Mouse (Mus musculus): ENCODE measurements around the gene Dcst2. TPM values are rescaled to one million over a fixed set of nuclear protein-coding genes. Genes with fewer than 3 reads are reported as not detected.

Dcst2 gene
- total RNA-seq, 2 experiments from 2014 or later: not detected

GRCm38 (mm10) chr3:89411490-89412393, 50.0 kb downstream of the Dcst2 start, which contains the start of gene Flad1:
Flad1 (minus strand) TSS chr3:89411870.
- DNase-seq: peak; percentile 98

DNA sequence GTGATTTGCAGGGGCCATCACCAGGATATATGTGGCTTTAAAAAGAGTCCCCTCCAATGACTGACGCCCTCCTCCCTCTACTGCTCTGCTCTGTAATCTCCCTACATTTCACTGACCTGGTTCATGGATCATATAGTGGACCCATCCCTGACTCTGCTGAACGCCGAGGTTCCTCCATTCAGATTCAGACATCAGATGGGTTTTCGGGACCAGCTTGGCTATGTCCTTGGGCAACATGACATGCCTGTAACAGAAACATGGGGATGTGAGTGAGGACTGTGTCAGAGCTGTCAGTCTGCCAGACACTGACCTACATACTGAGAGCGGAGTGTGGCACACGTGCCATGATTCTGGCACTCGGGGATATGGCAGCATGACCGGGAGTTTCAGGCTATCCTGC, 54.4 kb downstream of the Dcst2 start:
- no peak for DNase-seq

- DNase-seq: no peak
Observed at GRCm38 (mm10) chr3:89417131-89417530, 55.4 kb downstream of the Dcst2 start.

DNA sequence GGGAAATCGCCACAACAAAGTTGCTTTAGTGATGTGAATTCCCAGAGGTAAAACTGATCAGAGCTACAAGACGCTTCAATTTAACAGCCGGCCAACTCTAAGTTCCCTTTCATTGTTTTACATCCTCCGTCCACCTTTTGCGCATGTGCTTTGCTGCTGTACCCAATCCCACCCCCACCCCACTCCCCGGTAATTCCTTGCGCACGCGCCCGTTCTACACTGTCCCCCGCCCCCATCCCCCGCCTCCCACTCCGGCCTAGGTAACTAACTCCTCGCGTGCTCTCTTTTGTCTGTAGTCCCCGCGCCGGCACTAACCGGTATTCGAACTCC, 56.0 kb downstream of the Dcst2 start:
- no peak for DNase-seq

DNA sequence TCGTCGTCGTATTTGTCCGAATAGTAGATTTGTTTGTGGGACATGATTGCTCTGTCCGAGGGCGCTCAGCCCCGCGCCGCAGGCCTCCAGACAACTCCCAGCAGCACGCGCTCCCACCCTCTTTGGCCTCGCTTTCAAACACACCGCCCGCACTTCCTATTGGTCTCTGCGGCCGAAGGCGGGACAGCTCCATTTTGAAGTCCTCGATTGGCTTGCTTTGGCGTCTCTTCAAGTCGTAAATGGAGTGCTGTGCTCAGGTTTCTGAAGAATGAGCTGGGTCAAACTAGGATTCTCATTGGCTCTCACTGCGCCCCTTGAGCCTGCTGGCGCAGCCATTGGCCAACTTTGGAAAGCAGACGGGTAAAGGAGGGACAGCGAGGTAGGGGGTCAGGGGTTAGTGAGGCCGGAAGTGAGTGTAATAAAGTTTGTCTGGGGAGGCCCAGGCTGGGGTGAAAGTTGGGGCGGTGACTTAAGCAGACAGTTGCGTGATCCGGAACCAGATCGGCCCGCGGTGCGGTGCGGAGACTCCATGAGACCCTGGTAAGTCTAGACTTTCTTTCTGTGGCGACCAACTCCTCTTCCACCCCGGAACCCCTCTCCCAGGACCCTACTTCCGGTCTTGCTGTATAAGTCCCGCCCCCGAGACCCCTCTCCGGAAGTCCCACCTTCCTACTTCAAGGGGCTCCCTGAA, 56.5 kb downstream of the Dcst2 start, which contains the start of the genes Cks1b and Shc1:
Cks1b (minus strand) TSS at position 214 of the 691 bp plus-strand sequence.
Shc1 (plus strand) TSS at position 274 of the 691 bp plus-strand sequence.
- DNase-seq: peak; percentile 98

DNA sequence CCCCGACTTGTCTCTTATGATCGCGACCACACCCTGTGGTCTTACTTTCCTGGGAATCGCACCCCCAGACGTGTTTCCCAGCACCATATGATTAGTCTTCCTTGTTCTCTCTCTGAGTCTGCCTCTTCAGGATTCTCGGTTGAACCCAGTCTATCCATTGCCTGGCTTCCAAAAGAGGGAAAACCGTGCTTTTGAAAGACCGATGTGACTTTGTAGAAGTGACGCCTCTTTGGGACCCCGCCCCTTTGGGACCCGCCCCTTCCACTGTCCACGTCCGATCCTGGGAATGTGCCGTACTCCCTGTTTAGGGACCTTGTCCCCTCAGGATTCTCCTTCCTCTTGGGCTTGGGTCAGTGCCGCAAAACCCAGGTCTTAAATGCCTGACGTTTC, 57.1 kb downstream of the Dcst2 start:
- DNase-seq: peak; percentile 84

- peak; percentile 60 for DNase-seq
Observed at GRCm38 (mm10) chr3:89419571-89419970, 57.8 kb downstream of the Dcst2 start.

GRCm38 (mm10) chr3:89419981-89420380, 58.2 kb downstream of the Dcst2 start:
- DNase-seq: no peak

- DNase-seq: no peak
Observed at GRCm38 (mm10) chr3:89420421-89420820, 58.6 kb downstream of the Dcst2 start.

DNA sequence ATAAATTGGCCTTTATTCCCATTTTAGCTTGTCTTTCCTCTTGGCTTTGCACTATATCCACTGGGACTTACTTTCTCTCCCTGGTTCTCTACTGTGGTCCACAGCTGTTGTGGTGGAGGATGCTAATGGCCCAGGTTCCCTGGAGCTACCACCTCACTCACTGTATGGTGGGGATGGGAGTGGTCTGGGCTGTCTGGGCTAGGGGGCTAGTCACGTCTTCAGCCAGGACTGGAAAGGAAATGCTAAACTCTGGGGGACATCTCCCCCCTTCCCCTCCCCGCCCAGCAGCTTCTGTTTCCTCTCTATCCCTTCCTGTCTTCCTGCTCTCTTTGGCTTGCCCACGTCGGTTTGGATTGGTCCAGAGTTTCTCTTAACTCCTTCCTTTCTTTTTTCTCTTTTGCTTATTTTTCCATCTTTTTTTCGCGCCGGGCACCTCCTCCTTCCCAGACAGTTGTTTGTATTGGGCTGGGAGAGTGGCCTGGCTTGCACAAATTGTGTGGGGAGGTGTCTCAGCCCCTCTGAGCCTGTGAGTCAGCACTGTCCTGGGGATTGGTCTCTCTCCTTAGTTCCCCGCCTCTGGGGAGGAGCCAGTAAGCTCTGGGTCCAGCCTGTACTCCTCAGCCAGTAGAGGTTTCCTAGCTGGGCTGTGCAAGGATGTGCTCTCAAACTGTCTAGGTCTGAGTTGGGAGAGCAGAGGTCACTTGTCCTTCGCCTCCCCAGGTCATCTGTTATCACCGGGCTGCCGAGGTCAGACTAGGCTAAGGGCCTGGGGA, 59.4 kb downstream of the Dcst2 start:
- DNase-seq: peak; percentile 90

- no peak for DNase-seq
Observed at GRCm38 (mm10) chr3:89421810-89422473, 60.2 kb downstream of the Dcst2 start.

GRCm38 (mm10) chr3:89422556-89423205, 60.9 kb downstream of the Dcst2 start:
- DNase-seq: no peak

GRCm38 (mm10) chr3:89424416-89425140, 62.8 kb downstream of the Dcst2 start:
- no peak for DNase-seq

- no peak for DNase-seq
Observed at GRCm38 (mm10) chr3:89425141-89425525, 63.4 kb downstream of the Dcst2 start.

DNA sequence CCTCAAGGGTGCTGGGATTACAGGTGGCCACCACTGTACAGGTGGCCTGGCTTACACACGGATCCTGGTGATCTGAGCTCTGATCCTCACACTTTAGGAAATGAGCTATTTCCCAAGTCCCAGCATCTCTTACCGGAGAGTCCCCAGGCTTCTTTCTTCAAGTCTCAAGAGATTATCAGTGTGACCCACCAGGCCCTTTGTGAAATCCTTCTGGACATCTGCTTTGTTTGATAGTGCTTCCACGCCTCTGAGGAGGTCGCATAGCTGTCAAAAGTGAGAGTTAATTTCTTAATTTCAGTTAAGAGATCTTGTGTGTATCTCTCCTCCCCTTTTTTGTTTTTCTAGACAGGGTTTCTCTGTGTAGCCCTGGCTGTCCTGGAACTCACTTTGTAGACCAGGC, 64.1 kb downstream of the Dcst2 start:
- no peak for DNase-seq

Other genes starting within 250 kb of the Dcst2 start
- gene Pklr, start 225.8 kb upstream of the Dcst2 start, total RNA-seq (2021): not detected
- under 1 TPM in 1 of 2 experiments, not detected in 1; 0.43 TPM for gene Hcn3, start 201.8 kb upstream of the Dcst2 start, total RNA-seq (2021)
- gene Clk2, start 197.2 kb upstream of the Dcst2 start, total RNA-seq (2021): 10 to 100 TPM; 16.0 to 16.3 TPM
- 10 to 100 TPM; 33.2 to 38.2 TPM for gene Scamp3, start 184.5 kb upstream of the Dcst2 start, total RNA-seq (2021)
- 10 to 100 TPM; 13.4 to 16.4 TPM for gene Fam189b, start 178.8 kb upstream of the Dcst2 start, total RNA-seq (2021)
- gene Gba, start 159.0 kb upstream of the Dcst2 start, total RNA-seq (2021): 10 to 100 TPM; 14.6 to 23.6 TPM
- gene Thbs3, start 146.8 kb upstream of the Dcst2 start, total RNA-seq (2021): 10 to 100 TPM; 11.0 to 11.8 TPM
- gene Mtx1, start 134.9 kb upstream of the Dcst2 start, total RNA-seq (2021): 10 to 100 TPM; 42.2 to 47.6 TPM
- under 1 TPM; 0.38 to 0.51 TPM for gene Muc1, start 132.9 kb upstream of the Dcst2 start, total RNA-seq (2021)
- gene Krtcap2, start 116.0 kb upstream of the Dcst2 start, total RNA-seq (2021): 10 to 100 TPM; 66.6 to 78.8 TPM
- under 1 TPM; 0.28 to 0.38 TPM for gene Trim46, start 115.7 kb upstream of the Dcst2 start, total RNA-seq (2021)
- 10 to 100 TPM; 24.7 to 28.8 TPM for gene Dpm3, start 102.6 kb upstream of the Dcst2 start, total RNA-seq (2021)
- 10 to 100 TPM in 1 of 2 experiments, 1 to 10 TPM in 1; 8.2 to 11.4 TPM for gene Slc50a1, start 91.4 kb upstream of the Dcst2 start, total RNA-seq (2021)
- 10 to 100 TPM; 10.2 to 12.8 TPM for gene Efna1, start 80.8 kb upstream of the Dcst2 start, total RNA-seq (2021)
- gene Efna3, start 39.0 kb upstream of the Dcst2 start, total RNA-seq (2021): not detected
- gene Efna4, start 23.9 kb upstream of the Dcst2 start, total RNA-seq (2021): under 1 TPM in 1 of 2 experiments, not detected in 1; 0.38 TPM
- gene Adam15, start 12.0 kb upstream of the Dcst2 start, total RNA-seq (2021): 10 to 100 TPM; 21.9 to 24.6 TPM
- gene Dcst1, start 3.3 kb downstream of the Dcst2 start, total RNA-seq (2021): not detected
- 10 to 100 TPM; 23.0 to 23.7 TPM for gene Zbtb7b, start 32.8 kb downstream of the Dcst2 start, total RNA-seq (2021)
- 1 to 10 TPM in 1 of 2 experiments, not detected in 1; 1.2 TPM for gene Lenep, start 40.8 kb downstream of the Dcst2 start, total RNA-seq (2021)
- gene Flad1, start 49.9 kb downstream of the Dcst2 start, total RNA-seq (2021): 10 to 100 TPM; 43.3 to 44.5 TPM
- gene Cks1b, start 56.4 kb downstream of the Dcst2 start, total RNA-seq (2021): 1 to 10 TPM; 3.1 to 3.4 TPM
- 10 to 100 TPM; 21.1 to 23.8 TPM for gene Shc1, start 56.5 kb downstream of the Dcst2 start, total RNA-seq (2021)
- gene Pygo2, start 68.2 kb downstream of the Dcst2 start, total RNA-seq (2021): 10 to 100 TPM in 1 of 2 experiments, 1 to 10 TPM in 1; 9.2 to 11.1 TPM
- 100 to 1,000 TPM; 179 to 196 TPM for gene Pbxip1, start 74.7 kb downstream of the Dcst2 start, total RNA-seq (2021)
- 1 to 10 TPM; 5.3 to 7.4 TPM for gene Pmvk, start 92.6 kb downstream of the Dcst2 start, total RNA-seq (2021)
- gene Kcnn3, start 158.2 kb downstream of the Dcst2 start, total RNA-seq (2021): 1 to 10 TPM; 2.5 to 5.8 TPM

Measured in gastrocnemius, postnatal 25 days (tissue).